Mouse (Mus musculus) spleen, adult 2 months (tissue): ENCODE measurements around the gene Shroom3. TPM values are rescaled to one million over a fixed set of nuclear protein-coding genes. Genes with fewer than 3 reads are reported as not detected.

ENCODE experiments used
- DNase-seq, 2 experiments: peaks; one replicate each; pipeline versions ENCODE4 v3.0.0 to v3.0.0-alpha.2; 2012 to 2021; ENCODE audit warnings: low spot score in 2 of 2, low read depth in 1 of 2
- H3K27ac ChIP-seq: fragments of 200-500 bp; 2 replicates; pipeline ENCODE4 v1.5.1; 2012; ENCODE audit warnings: low read length, inconsistent platforms; ENCODE audit not compliant: insufficient read depth
- H3K27me3 ChIP-seq: fragments of 200-500 bp; 2 replicates; pipeline ENCODE4 v1.6.1; 2012; ENCODE audit warnings: mild to moderate bottlenecking, moderate library complexity, low read length, inconsistent platforms; ENCODE audit not compliant: control insufficient read depth, insufficient read depth
- H3K36me3 ChIP-seq: fragments of 200-500 bp; 2 replicates; pipeline ENCODE4 v1.6.1; 2012; ENCODE audit warnings: mild to moderate bottlenecking, low read length, inconsistent platforms; ENCODE audit not compliant: control insufficient read depth, insufficient read depth
- H3K4me1 ChIP-seq: fragments of 200-500 bp; 2 replicates; pipeline ENCODE4 v1.6.1; 2011; ENCODE audit warnings: inconsistent platforms; ENCODE audit not compliant: control insufficient read depth, insufficient read depth, insufficient read length
- H3K4me3 ChIP-seq: fragments of 200-500 bp; 2 replicates; pipeline ENCODE4 v1.5.1; 2011; ENCODE audit warnings: mild to moderate bottlenecking, inconsistent platforms; ENCODE audit not compliant: insufficient read depth, insufficient read length; ENCODE audit errors: extremely low read depth
- CTCF ChIP-seq: fragments of 200-500 bp; IDR thresholded peaks from 2 replicates; pipeline ENCODE4 v1.5.1; 2011; ENCODE audit warnings: mild to moderate bottlenecking, inconsistent platforms; ENCODE audit not compliant: insufficient read depth, insufficient read length, insufficient replicate concordance; ENCODE audit errors: extremely low read depth
- POLR2A ChIP-seq: fragments of 200-500 bp; IDR thresholded peaks from 2 replicates; pipeline ENCODE4 v1.6.1; 2011; ENCODE audit warnings: low read depth, low read length, inconsistent platforms
- WGBS: fragments of 180-500 bp; shearing (Covaris S2); methylation state at CpG from one replicate; pipeline ENCODE4 v1.1.7; 2018; 5-methylcytosine and 5-hydroxymethylcytosine counted together
- polyA plus RNA-seq: library from polyadenylated mRNA; depleted of rRNA; stranded (reverse); fragments of >200 nt; gene quantifications from 2 replicates; pipeline ENCODE4 v1.2.3, GENCODE M21; 2012

Shroom3 gene
- polyA plus RNA-seq, 1 experiment, result 9.9 TPM

DNA sequence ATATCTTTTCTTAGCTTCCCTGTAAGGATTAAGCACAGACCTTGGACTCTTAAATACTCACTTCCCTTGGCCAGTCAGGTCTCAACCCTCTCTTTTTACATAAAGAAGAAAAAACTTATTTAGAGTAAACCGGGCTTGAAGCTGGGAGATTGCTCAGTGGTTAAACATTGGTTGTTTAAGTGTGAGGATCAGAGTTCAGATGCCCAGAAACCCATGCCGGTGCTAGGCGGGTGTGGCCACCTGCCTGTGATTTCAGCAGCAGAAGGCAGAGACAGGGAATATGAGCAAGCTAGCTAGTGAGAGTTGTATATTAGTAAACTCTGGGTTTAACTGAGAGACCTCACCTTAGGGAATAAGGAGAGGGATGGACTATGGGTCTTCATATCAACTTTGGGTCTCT, 131.4 kb downstream of the Shroom3 start:
- DNase-seq, result no peak
- H3K27ac ChIP-seq, result no peak overlapping the region
- no peaks in the 10 kb centered on the region for H3K36me3 ChIP-seq
- H3K4me3 ChIP-seq, result no peak overlapping the region
- TF ChIP-seq CTCF, result no peak
- no peak for TF ChIP-seq POLR2A
- 88% methylated on average over 3 of the region's 3 CpGs for WGBS
- no peaks in the 10 kb centered on the region for H3K27me3 ChIP-seq
- H3K4me1 ChIP-seq, result no peaks in the 10 kb centered on the region

DNA sequence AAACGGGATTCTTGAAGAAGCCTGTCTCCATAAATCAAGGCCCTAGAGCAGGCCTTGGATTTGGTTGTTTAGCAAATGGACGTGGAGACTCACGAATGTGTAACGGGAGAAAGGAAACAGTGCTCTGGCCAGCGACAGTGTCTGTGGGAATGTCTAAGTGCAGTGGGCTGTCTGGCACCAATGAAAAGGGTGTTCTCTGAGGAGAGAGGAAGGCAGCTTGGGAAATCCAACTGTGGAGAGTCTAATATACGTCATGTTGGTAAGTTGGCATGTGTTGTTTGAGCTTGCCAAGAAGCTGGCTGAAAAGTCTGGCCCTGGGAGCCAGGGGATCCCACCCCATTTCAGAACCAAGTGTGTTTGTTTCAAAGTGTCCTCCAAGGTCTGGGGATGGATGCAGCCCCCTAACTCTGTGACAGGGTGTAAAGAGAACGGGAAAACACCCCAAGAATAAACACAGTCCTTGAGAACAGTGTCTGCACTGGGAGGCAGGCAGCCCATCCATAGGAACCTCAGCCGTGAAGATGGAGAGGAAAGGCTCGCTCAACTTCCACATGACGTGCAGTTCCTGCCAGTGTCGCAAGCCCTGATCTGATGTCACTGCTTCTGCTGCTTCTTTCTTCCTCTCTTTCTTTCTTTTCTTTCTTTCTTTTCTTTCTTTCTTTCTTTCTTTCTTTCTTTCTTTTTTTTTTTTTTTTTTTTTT, 134.0 kb downstream of the Shroom3 start:
- 80% methylated on average over 11 of the region's 11 CpGs for WGBS
- H3K27me3 ChIP-seq, result no peaks in the 10 kb centered on the region
- TF ChIP-seq CTCF, result no peak
- no peak for TF ChIP-seq POLR2A
- H3K27ac ChIP-seq, result no peak overlapping the region
- no peaks in the 10 kb centered on the region for H3K36me3 ChIP-seq
- no peaks in the 10 kb centered on the region for H3K4me1 ChIP-seq
- H3K4me3 ChIP-seq, result no peak overlapping the region
- DNase-seq, result no peak

DNA sequence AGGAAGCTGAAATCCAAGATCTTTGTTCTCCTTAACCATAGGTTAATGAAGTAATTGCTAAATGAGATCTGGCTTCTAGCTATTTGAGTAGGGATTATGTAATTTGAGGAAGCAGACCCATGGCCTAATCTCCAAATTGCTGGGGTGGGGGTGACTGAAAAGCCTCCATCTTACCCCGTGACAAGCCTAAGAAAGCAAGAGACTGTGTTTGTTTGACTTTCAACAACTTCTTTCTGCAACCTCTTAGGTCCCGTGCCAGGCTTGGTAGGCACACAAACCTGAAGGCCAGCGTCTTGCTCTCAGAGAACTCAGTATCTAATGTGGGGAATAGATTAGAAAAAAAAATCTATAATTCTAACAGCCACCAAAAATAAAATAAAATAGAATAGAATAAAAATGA, 138.1 kb downstream of the Shroom3 start:
- H3K4me3 ChIP-seq, result no peak overlapping the region
- no peak for TF ChIP-seq CTCF
- TF ChIP-seq POLR2A, result no peak
- H3K27ac ChIP-seq, result no peak overlapping the region
- WGBS, result 89% methylated on average over 3 of the region's 3 CpGs
- DNase-seq, result no peak
- no peaks in the 10 kb centered on the region for H3K27me3 ChIP-seq
- no peaks in the 10 kb centered on the region for H3K36me3 ChIP-seq
- H3K4me1 ChIP-seq, result no peaks in the 10 kb centered on the region

DNA sequence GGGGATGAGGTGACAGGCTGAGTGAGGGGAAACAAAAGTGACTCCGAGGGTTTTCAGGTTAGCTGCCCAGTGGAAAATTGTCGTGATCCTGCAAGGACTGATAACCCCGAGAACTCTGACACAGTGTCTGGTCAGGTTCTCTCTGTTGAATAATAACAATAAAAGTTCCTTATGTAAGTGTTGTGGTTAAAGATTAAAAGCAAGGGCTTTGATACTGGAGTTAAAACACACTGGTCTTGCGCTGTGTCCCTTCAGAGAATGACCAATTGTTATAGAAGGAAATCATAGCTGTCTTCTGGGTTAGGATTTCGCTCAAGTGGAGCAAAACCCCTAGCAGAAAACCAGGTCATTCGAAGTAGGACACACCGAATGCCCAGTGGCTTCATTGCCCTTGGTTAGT, 140.3 kb downstream of the Shroom3 start:
- H3K4me1 ChIP-seq, result no peaks in the 10 kb centered on the region
- H3K4me3 ChIP-seq, result no peak overlapping the region
- no peak for DNase-seq
- H3K27ac ChIP-seq, result no peak overlapping the region
- WGBS, result 92% methylated on average over 7 of the region's 7 CpGs
- H3K36me3 ChIP-seq, result no peaks in the 10 kb centered on the region
- TF ChIP-seq CTCF (no peak), POLR2A (no peak)
- H3K27me3 ChIP-seq, result no peaks in the 10 kb centered on the region

DNA sequence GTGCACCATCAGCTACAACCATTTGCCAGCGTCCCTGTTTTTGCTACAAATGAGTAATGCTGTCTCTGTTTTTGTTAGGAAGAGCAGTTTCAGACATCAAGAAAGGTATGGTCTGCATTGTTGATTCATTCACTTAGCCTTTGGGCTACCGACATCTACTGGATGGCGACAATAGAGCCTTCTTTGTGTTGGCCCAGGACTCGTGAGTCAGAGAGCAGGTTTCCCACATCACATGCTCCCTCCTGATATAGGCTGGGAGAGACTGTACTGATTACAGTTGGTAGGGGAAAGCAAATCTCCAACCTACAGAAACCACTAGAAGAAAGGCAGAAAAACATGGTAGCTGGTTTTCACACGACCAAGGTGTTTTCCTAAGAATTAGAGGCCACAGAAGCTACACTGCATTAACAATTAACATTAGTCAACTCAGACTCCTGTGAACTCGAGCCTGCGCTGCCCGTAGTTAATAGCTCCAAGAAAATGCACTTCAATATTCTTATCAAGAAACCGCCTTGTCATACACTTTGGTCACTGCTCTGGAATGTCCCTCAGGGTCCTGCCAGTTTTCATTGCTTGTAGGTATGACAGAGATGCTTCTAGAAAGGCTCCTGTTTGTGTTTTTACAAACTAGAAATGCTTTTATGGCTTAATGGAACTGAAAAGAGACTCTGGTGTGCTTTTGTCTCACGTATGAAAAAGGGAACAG, 141.2 kb downstream of the Shroom3 start:
- WGBS, result 80% methylated on average over 10 of the region's 10 CpGs
- H3K27ac ChIP-seq, result no peak overlapping the region

DNA sequence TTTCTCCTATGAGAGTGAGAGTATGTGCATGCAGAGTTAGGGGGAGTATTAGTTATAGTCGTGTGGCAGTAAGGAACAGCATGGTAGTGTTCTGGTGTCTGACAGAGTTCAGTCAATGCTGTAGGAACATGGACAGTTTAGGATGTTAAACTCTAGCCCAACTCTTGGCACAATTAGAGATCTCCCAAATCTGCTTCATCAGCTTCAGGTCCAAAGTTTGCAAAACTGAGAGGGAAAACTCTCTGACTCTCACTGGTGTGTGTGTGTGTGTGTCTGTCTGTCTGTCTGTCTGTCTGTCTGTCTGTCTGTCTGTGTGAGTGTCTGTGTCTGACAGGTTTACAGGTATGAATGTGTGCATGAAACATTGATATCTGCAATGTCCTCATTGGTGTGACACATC, 147.2 kb downstream of the Shroom3 start:
- Histone ChIP-seq H3K4me3 (no peak overlapping the region), H3K27me3 (no peaks in the 10 kb centered on the region), H3K4me1 (no peaks in the 10 kb centered on the region), H3K36me3 (no peaks in the 10 kb centered on the region), H3K27ac (no peak overlapping the region)
- 80% methylated on average over 1 of the region's 1 CpGs for WGBS
- TF ChIP-seq CTCF, result no peak
- no peak for TF ChIP-seq POLR2A
- DNase-seq, result no peak

More for the DNA sequence above, 141.2 kb downstream of the Shroom3 start:
- DNase-seq, result no peak
- TF ChIP-seq POLR2A (no peak), CTCF (no peak)
- no peak overlapping the region for H3K4me3 ChIP-seq
- no peaks in the 10 kb centered on the region for H3K4me1 ChIP-seq
- H3K27me3 ChIP-seq, result no peaks in the 10 kb centered on the region
- H3K36me3 ChIP-seq, result no peaks in the 10 kb centered on the region

DNA sequence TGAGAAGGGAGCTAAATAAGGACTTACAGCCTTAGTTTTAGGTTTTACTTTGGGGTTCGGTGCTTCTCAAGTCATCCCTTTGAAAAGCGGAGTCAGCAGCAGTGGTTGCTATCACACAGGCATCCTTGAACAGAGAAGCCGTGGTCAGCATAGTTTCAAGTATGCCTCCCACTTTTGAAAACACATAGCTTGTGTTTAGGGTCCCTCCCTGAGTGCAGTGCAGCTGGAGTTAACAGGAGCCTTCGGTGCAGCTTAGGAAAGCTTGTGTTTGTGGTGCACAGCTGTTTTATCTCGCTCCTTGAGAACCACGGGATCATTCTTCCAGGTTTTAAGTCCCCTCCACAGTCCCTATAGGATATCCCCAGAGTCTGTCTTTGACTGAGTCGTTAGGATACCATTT, 151.3 kb downstream of the Shroom3 start:
- 80% methylated on average over 7 of the region's 7 CpGs for WGBS
- no peak for DNase-seq
- TF ChIP-seq POLR2A, result no peak
- no peak for TF ChIP-seq CTCF
- Histone ChIP-seq H3K4me3 (no peak overlapping the region), H3K36me3 (no peaks in the 10 kb centered on the region), H3K27me3 (no peaks in the 10 kb centered on the region), H3K4me1 (no peaks in the 10 kb centered on the region), H3K27ac (no peak overlapping the region)
